ENCODE assay signal across 8 mouse cellular contexts in genomic region chr9:102864931-102865330, GRCm38 (mm10). TPM values are rescaled to one million over a fixed set of nuclear protein-coding genes. Genes with fewer than 3 reads are reported as not detected.
DNase-seq lines count a peak whose midpoint lies in the region; ATAC-seq lines count a peak whose summit lies in the region.

No protein-coding gene starts in this region.

- H3K9ac ChIP-seq in forebrain, embryonic 13.5 days, result 0 out of 2 replicates have a peak overlapping the region, but pooled peaks have one; percentile 0
- no peak overlapping the region for H3K9ac ChIP-seq in forebrain, embryonic 15.5 days (replicated peaks)
- H3K9ac ChIP-seq in kidney, embryonic 15.5 days, result peak overlapping the region; percentile 7; the same call in 1 of the 2 replicates
- H3K9ac ChIP-seq in midbrain, embryonic 12.5 days (replicated peaks), result no peak overlapping the region
- H3K9ac ChIP-seq in midbrain, embryonic 14.5 days (replicated peaks; ENCODE audit: low read length), result no peak overlapping the region

- no peak overlapping the region for H3K4me2 ChIP-seq in forebrain, embryonic 13.5 days
- no peak overlapping the region for H3K4me2 ChIP-seq in forebrain, embryonic 15.5 days (replicated peaks)
- no peak overlapping the region for H3K4me2 ChIP-seq in kidney, embryonic 15.5 days
- H3K4me2 ChIP-seq in midbrain, embryonic 12.5 days (replicated peaks), result no peak overlapping the region
- no peak overlapping the region for H3K4me2 ChIP-seq in midbrain, embryonic 14.5 days (ENCODE audit: low read length)

- no peaks in the 10 kb centered on the region for H3K27me3 ChIP-seq in forebrain, embryonic 13.5 days
- H3K27me3 ChIP-seq in forebrain, embryonic 15.5 days, result no peaks in the 10 kb centered on the region
- no peaks in the 10 kb centered on the region for H3K27me3 ChIP-seq in kidney, embryonic 15.5 days
- H3K27me3 ChIP-seq in midbrain, embryonic 12.5 days, result no peaks in the 10 kb centered on the region
- H3K27me3 ChIP-seq in midbrain, embryonic 14.5 days (ENCODE audit: control insufficient read depth, insufficient read depth, low read length), result no peaks in the 10 kb centered on the region

- DNase-seq in kidney, postnatal 10 days, result no peak
- no peak for DNase-seq in midbrain, embryonic 14.5 days
- DNase-seq in embryo, embryonic 9.5 days (ENCODE audit: extremely low spot score), result no peak
- DNase-seq in urinary bladder, adult 18-20 months (ENCODE audit: low spot score in 2 of 2), result no peak

- H3K4me3 ChIP-seq in forebrain, embryonic 13.5 days, result no peak overlapping the region
- H3K4me3 ChIP-seq in forebrain, embryonic 15.5 days, result no peak overlapping the region
- H3K4me3 ChIP-seq in kidney, embryonic 15.5 days (replicated peaks), result no peak overlapping the region
- no peak overlapping the region for H3K4me3 ChIP-seq in midbrain, embryonic 12.5 days
- H3K4me3 ChIP-seq in midbrain, embryonic 14.5 days (replicated peaks; ENCODE audit: low read depth, low read length), result no peak overlapping the region

- peaks cover 32% of the 10 kb centered on the region for H3K36me3 ChIP-seq in forebrain, embryonic 13.5 days (ENCODE audit: poor library complexity, severe bottlenecking)
- peaks cover 7% of the 10 kb centered on the region for H3K36me3 ChIP-seq in forebrain, embryonic 15.5 days
- H3K36me3 ChIP-seq in kidney, embryonic 15.5 days, result peaks cover 25% of the 10 kb centered on the region
- H3K36me3 ChIP-seq in midbrain, embryonic 12.5 days, result peaks cover 20% of the 10 kb centered on the region
- peaks cover 20% of the 10 kb centered on the region for H3K36me3 ChIP-seq in midbrain, embryonic 14.5 days (ENCODE audit: control insufficient read depth, insufficient read depth, low read length)

- peaks cover 29% of the 10 kb centered on the region for H3K4me1 ChIP-seq in forebrain, embryonic 13.5 days
- H3K4me1 ChIP-seq in forebrain, embryonic 15.5 days, result peaks cover 42% of the 10 kb centered on the region
- H3K4me1 ChIP-seq in kidney, embryonic 15.5 days, result peaks cover 71% of the 10 kb centered on the region
- peaks cover 33% of the 10 kb centered on the region for H3K4me1 ChIP-seq in midbrain, embryonic 12.5 days
- H3K4me1 ChIP-seq in midbrain, embryonic 14.5 days (ENCODE audit: control insufficient read depth, insufficient read depth, low read length), result peaks cover 2% of the 10 kb centered on the region; the same call in 1 of the 2 replicates

- H3K27ac ChIP-seq in forebrain, embryonic 13.5 days, result no peak overlapping the region; the same call in 1 of the 2 replicates
- no peak overlapping the region for H3K27ac ChIP-seq in forebrain, embryonic 15.5 days (replicated peaks)
- peak overlapping the region; percentile 86 for H3K27ac ChIP-seq in kidney, embryonic 15.5 days
- peak overlapping the region; percentile 46 for H3K27ac ChIP-seq in midbrain, embryonic 12.5 days (replicated peaks)
- H3K27ac ChIP-seq in midbrain, embryonic 14.5 days (replicated peaks; ENCODE audit: low read depth, low read length), result no peak overlapping the region

- H3K9me3 ChIP-seq in forebrain, embryonic 13.5 days (replicated peaks), result no peaks in the 10 kb centered on the region
- no peaks in the 10 kb centered on the region for H3K9me3 ChIP-seq in forebrain, embryonic 15.5 days
- H3K9me3 ChIP-seq in kidney, embryonic 15.5 days (replicated peaks), result no peaks in the 10 kb centered on the region
- H3K9me3 ChIP-seq in midbrain, embryonic 12.5 days, result no peaks in the 10 kb centered on the region
- no peaks in the 10 kb centered on the region for H3K9me3 ChIP-seq in midbrain, embryonic 14.5 days (ENCODE audit: control insufficient read depth, low read length)

- WGBS in forebrain, embryonic 13.5 days, result 56% methylated on average over 8 of the region's 8 CpGs
- 43% methylated on average over 8 of the region's 8 CpGs for WGBS in forebrain, embryonic 15.5 days
- 41% methylated on average over 8 of the region's 8 CpGs for WGBS in kidney, embryonic 15.5 days
- 66% methylated on average over 8 of the region's 8 CpGs for WGBS in midbrain, embryonic 12.5 days
- WGBS in midbrain, embryonic 14.5 days, result 75% methylated on average over 8 of the region's 8 CpGs

- ATAC-seq in forebrain, embryonic 13.5 days, result no peak
- no peak for ATAC-seq in forebrain, embryonic 15.5 days (replicated peaks)
- ATAC-seq in kidney, embryonic 15.5 days (replicated peaks; ENCODE audit: low FRiP score), result no peak
- no peak for ATAC-seq in midbrain, embryonic 12.5 days (ENCODE audit: low FRiP score, low read depth)
- ATAC-seq in midbrain, embryonic 14.5 days (ENCODE audit: low FRiP score, low TSS enrichment), result no peak

RNA-seq across cellular contexts. Expression of gene Ryk, which starts 30.2 kb away (rescaled TPM):
- 12.8 and 14.1 TPM in 2 replicates for polyA plus RNA-seq in forebrain, embryonic 13.5 days (2015; fragmentation: Nextera tagmentation; extraction: Ambion mirVana)
- polyA plus RNA-seq in forebrain, embryonic 15.5 days (2015; fragmentation: Nextera tagmentation; extraction: Ambion mirVana), result 13.9 and 15.1 TPM in 2 replicates
- 19.7 and 19.8 TPM in 2 replicates for polyA plus RNA-seq in kidney, embryonic 15.5 days (2015; fragmentation: Nextera tagmentation; extraction: Ambion mirVana)
- polyA plus RNA-seq in midbrain, embryonic 12.5 days (2016; fragmentation: Nextera tagmentation; extraction: Ambion mirVana), result 15.7 and 17.0 TPM in 2 replicates
- polyA plus RNA-seq in midbrain, embryonic 14.5 days (2014; fragmentation: Nextera tagmentation; extraction: Ambion mirVana), result 15.5 and 18.5 TPM in 2 replicates

Comparison
In these comparisons a context has a peak if more than half of its experiments do, and no peak if none do; other contexts are left out.
1. H3K27ac ChIP-seq: peak in kidney, embryonic 15.5 days (single experiment) and midbrain, embryonic 12.5 days (single experiment); none in forebrain, embryonic 13.5 days (single experiment), forebrain, embryonic 15.5 days (single experiment) and midbrain, embryonic 14.5 days (single experiment).
2. H3K9ac ChIP-seq: peak in forebrain, embryonic 13.5 days (single experiment) and kidney, embryonic 15.5 days (single experiment); none in forebrain, embryonic 15.5 days (single experiment), midbrain, embryonic 12.5 days (single experiment) and midbrain, embryonic 14.5 days (single experiment).